Mouse (Mus musculus) MEL (cell line): ENCODE data around the gene Olfr71.

Experiments used
- CTCF ChIP-seq, 3 experiments: IDR thresholded peaks in 2 of 3; conservative IDR thresholded peaks in 1 of 3; 2 replicates each; pipeline ENCODE4 v1.5.1; 2011 to 2012; ENCODE audit warnings: low read length in 3 of 3, low read depth in 2 of 3, mild to moderate bottlenecking in 2 of 3, improper control_type of control experiment in 1 of 3, inconsistent platforms in 1 of 3, mixed read lengths in 1 of 3, moderate library complexity in 1 of 3; ENCODE audit not compliant: control insufficient read depth in 1 of 3, insufficient read depth in 1 of 3, poor library complexity in 1 of 3, severe bottlenecking in 1 of 3
- EP300 ChIP-seq, 2 experiments: IDR thresholded peaks; 2 replicates each; pipeline ENCODE4 v1.6.1; 2011; ENCODE audit warnings: improper control_type of control experiment in 2 of 2, low read length in 2 of 2, low read depth in 1 of 2, mild to moderate bottlenecking in 1 of 2
- GATA1 ChIP-seq: IDR thresholded peaks from 2 replicates; pipeline ENCODE4 v1.6.1; 2011; ENCODE audit warnings: low read depth, low read length, improper control_type of control experiment
- KAT2A ChIP-seq: conservative IDR thresholded peaks from 2 replicates; pipeline ENCODE4 v1.6.1; 2012; ENCODE audit warnings: low read depth, low read length, improper control_type of control experiment, inconsistent platforms
- MAX ChIP-seq: IDR thresholded peaks from 2 replicates; pipeline ENCODE4 v1.6.1; 2011; ENCODE audit warnings: low read length, improper control_type of control experiment
- POLR2A ChIP-seq, 2 experiments: IDR thresholded peaks; 2 replicates each; pipeline ENCODE4 v1.6.1; 2011 to 2012; ENCODE audit warnings: low read length in 2 of 2, mild to moderate bottlenecking in 2 of 2, control low read depth in 1 of 2, improper control_type of control experiment in 1 of 2, low read depth in 1 of 2, moderate library complexity in 1 of 2; ENCODE audit not compliant: control insufficient read depth in 1 of 2, insufficient read depth in 1 of 2, poor library complexity in 1 of 2
- TAL1 ChIP-seq: IDR thresholded peaks from 2 replicates; pipeline ENCODE4 v1.6.1; 2012; ENCODE audit warnings: mild to moderate bottlenecking, inconsistent platforms, low read length, moderate library complexity, mixed read lengths
- USF1 ChIP-seq: IDR thresholded peaks from 2 replicates; pipeline ENCODE4 v1.6.1; 2014; ENCODE audit warnings: low read depth, mild to moderate bottlenecking, inconsistent platforms, low read length, improper control_type of control experiment, moderate library complexity
- ZC3H11A ChIP-seq: IDR thresholded peaks from 2 replicates; pipeline ENCODE4 v1.6.1; 2012; ENCODE audit warnings: low read depth, mild to moderate bottlenecking, inconsistent platforms, low read length, improper control_type of control experiment
- ZMIZ1 ChIP-seq: IDR thresholded peaks from 2 replicates; pipeline ENCODE4 v1.6.1; 2012; ENCODE audit warnings: low read depth, mild to moderate bottlenecking, inconsistent platforms, low read length, improper control_type of control experiment, moderate library complexity
- ZNF384 ChIP-seq: IDR thresholded peaks from 2 replicates; pipeline ENCODE4 v1.6.1; 2012; ENCODE audit warnings: low read depth, mild to moderate bottlenecking, inconsistent platforms, low read length, improper control_type of control experiment

DNA sequence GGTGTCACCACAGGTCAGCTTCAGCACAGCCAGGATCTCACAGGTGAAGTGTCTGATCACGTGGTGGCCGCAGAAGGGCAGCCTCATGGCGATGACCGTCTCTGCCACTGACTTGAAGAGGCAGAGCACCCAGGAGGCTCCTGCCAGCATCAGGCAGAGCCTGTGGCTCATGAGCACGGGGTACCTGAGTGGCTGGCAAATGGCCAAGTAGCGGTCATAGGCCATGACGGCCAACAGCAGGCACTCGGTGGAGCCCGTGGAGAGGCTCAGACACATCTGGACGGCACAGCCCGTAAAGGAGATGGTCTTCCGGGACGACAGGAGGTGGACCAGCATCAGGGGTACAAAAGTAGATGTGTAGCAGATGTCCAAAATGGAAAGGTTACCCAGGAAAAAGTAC, 4.1 kb downstream of the Olfr71 start:
- TF ChIP-seq MAX: no peak
- TF ChIP-seq POLR2A (IDR thresholded peaks at IDR 0.05; ENCODE audit: control insufficient read depth in 1 of 2, insufficient read depth in 1 of 2, low read depth in 1 of 2, low read length in 2 of 2, poor library complexity in 1 of 2): no peak
- no peak for TF ChIP-seq ZMIZ1
- TF ChIP-seq USF1: no peak
- no peak for TF ChIP-seq ZC3H11A
- no peak for TF ChIP-seq GATA1
- no peak for TF ChIP-seq CTCF (IDR thresholded peaks at IDR 0.05 in 2 of 3, conservative IDR thresholded peaks at IDR 0.05 in 1 of 3; ENCODE audit: control insufficient read depth in 1 of 3, insufficient read depth in 1 of 3, low read depth in 2 of 3, low read length in 3 of 3, poor library complexity in 1 of 3, severe bottlenecking in 1 of 3)
- TF ChIP-seq EP300 (IDR thresholded peaks at IDR 0.05; ENCODE audit: low read depth in 1 of 2, low read length in 2 of 2): no peak
- TF ChIP-seq ZNF384: no peak
- TF ChIP-seq TAL1: no peak
- TF ChIP-seq KAT2A: no peak
